Mouse (Mus musculus): ENCODE data around the gene Ola1.
A peak's percentile ranks its signal among the peaks of the same experiment; 100 is the strongest.

Gene Ola1

GRCm38 (mm10) chr2:73218913-73219312, at the start of gene Ola1:
Ola1 (minus strand) TSS chr2:73218924.
- no peak for DNase-seq (ENCODE audit: low spot score)

GRCm38 (mm10) chr2:73268281-73268680, 49.6 kb upstream of the Ola1 start:
- DNase-seq (ENCODE audit: low spot score) = no peak

GRCm38 (mm10) chr2:73267818-73268217, 49.1 kb upstream of the Ola1 start:
- DNase-seq (ENCODE audit: low spot score) = no peak

- DNase-seq (ENCODE audit: low spot score) = no peak
Observed at GRCm38 (mm10) chr2:73267231-73267630, 48.5 kb upstream of the Ola1 start.

GRCm38 (mm10) chr2:73266623-73267022, 47.9 kb upstream of the Ola1 start:
- no peak for DNase-seq (ENCODE audit: low spot score)

GRCm38 (mm10) chr2:73266011-73266410, 47.3 kb upstream of the Ola1 start:
- DNase-seq (ENCODE audit: low spot score) = no peak

- DNase-seq (ENCODE audit: low spot score) = no peak
Observed at GRCm38 (mm10) chr2:73264611-73265195, 46.0 kb upstream of the Ola1 start.

GRCm38 (mm10) chr2:73263794-73264610, 45.3 kb upstream of the Ola1 start:
- no peak for DNase-seq (ENCODE audit: low spot score)

GRCm38 (mm10) chr2:73263172-73263765, 44.5 kb upstream of the Ola1 start:
- DNase-seq (ENCODE audit: low spot score) = peak; percentile 17

- no peak for DNase-seq (ENCODE audit: low spot score)
Observed at GRCm38 (mm10) chr2:73248701-73249100, 30.0 kb upstream of the Ola1 start.

- DNase-seq (ENCODE audit: low spot score) = no peak
Observed at GRCm38 (mm10) chr2:73241299-73241698, 22.6 kb upstream of the Ola1 start.

- DNase-seq (ENCODE audit: low spot score) = peak; percentile 67
Observed at GRCm38 (mm10) chr2:73231081-73231480, 12.4 kb upstream of the Ola1 start.

GRCm38 (mm10) chr2:73213871-73214659, 4.7 kb downstream of the Ola1 start:
- DNase-seq (ENCODE audit: low spot score) = peak; percentile 93

- peak; percentile 30 for DNase-seq (ENCODE audit: low spot score)
Observed at GRCm38 (mm10) chr2:73213539-73213870, 5.2 kb downstream of the Ola1 start.

- DNase-seq (ENCODE audit: low spot score) = no peak
Observed at GRCm38 (mm10) chr2:73204328-73204727, 14.4 kb downstream of the Ola1 start.

- peak; percentile 75 for DNase-seq (ENCODE audit: low spot score)
Observed at GRCm38 (mm10) chr2:73188488-73188887, 30.2 kb downstream of the Ola1 start.

GRCm38 (mm10) chr2:73185185-73185584, 33.5 kb downstream of the Ola1 start:
- no peak for DNase-seq (ENCODE audit: low spot score)

GRCm38 (mm10) chr2:73169496-73169895, 49.2 kb downstream of the Ola1 start:
- no peak for DNase-seq (ENCODE audit: low spot score)

GRCm38 (mm10) chr2:73167126-73167525, 51.6 kb downstream of the Ola1 start:
- DNase-seq (ENCODE audit: low spot score) = peak; percentile 69

- DNase-seq (ENCODE audit: low spot score) = no peak
Observed at GRCm38 (mm10) chr2:73164666-73165065, 54.1 kb downstream of the Ola1 start.

- DNase-seq (ENCODE audit: low spot score) = no peak
Observed at GRCm38 (mm10) chr2:73160772-73161171, 58.0 kb downstream of the Ola1 start.

GRCm38 (mm10) chr2:73157202-73157601, 61.5 kb downstream of the Ola1 start:
- no peak for DNase-seq (ENCODE audit: low spot score)

GRCm38 (mm10) chr2:73150526-73150925, 68.2 kb downstream of the Ola1 start:
- DNase-seq (ENCODE audit: low spot score) = no peak

Measured in adipocyte (in vitro differentiated cells).